Mouse (Mus musculus) heart, postnatal 0 days (tissue): ENCODE results near the gene Retreg3. TPM values are rescaled to one million over a fixed set of nuclear protein-coding genes. Genes with fewer than 3 reads are reported as not detected.

ENCODE experiments used
- ATAC-seq: fragments of 200-750 bp; cut with Nextera tagmentation; 2 replicates; pipeline ENCODE4 v1.8.0; 2017; ENCODE audit warnings: low read depth, moderate number of reproducible peaks, moderate library complexity; ENCODE audit not compliant: insufficient read depth
- DNase-seq: peaks from one replicate; pipeline ENCODE4 v3.0.0-alpha.2; 2016; ENCODE audit warnings: low spot score
- H3K27ac ChIP-seq: fragments of 300-500 bp; sonication (generic); 2 replicates; pipeline ENCODE4 v1.5.1; 2014; ENCODE audit warnings: low read depth, mild to moderate bottlenecking
- H3K27me3 ChIP-seq: fragments of 300-500 bp; sonication (generic); 2 replicates; pipeline ENCODE4 v1.6.1; 2014; ENCODE audit warnings: low read length, mixed read lengths; ENCODE audit not compliant: control insufficient read depth, insufficient read depth
- H3K36me3 ChIP-seq: fragments of 300-500 bp; sonication (generic); replicated peaks from 2 replicates; pipeline ENCODE4 v1.6.1; 2014; ENCODE audit warnings: low read length, mixed read lengths; ENCODE audit not compliant: control insufficient read depth, insufficient read depth
- H3K4me1 ChIP-seq: fragments of 300-500 bp; sonication (generic); 2 replicates; pipeline ENCODE4 v1.6.1; 2014; ENCODE audit warnings: antibody characterized with exemption; ENCODE audit not compliant: control insufficient read depth, insufficient read depth
- H3K4me2 ChIP-seq: fragments of 300-500 bp; sonication (generic); 2 replicates; pipeline ENCODE4 v1.6.1; 2014; ENCODE audit warnings: low read depth, mild to moderate bottlenecking, low read length, moderate library complexity
- H3K4me3 ChIP-seq: fragments of 300-500 bp; sonication (generic); 2 replicates; pipeline ENCODE4 v1.5.1; 2014; ENCODE audit warnings: low read depth, low read length
- H3K9ac ChIP-seq: fragments of 300-500 bp; sonication (generic); replicated peaks from 2 replicates; pipeline ENCODE4 v1.6.1; 2014; ENCODE audit warnings: low read depth, low read length, mixed read lengths
- H3K9me3 ChIP-seq: fragments of 300-500 bp; sonication (generic); replicated peaks from 2 replicates; pipeline ENCODE4 v1.6.1; 2016; ENCODE audit warnings: low read length; ENCODE audit not compliant: control insufficient read depth
- CTCF ChIP-seq: IDR thresholded peaks from 2 replicates; pipeline ENCODE4 v1.5.1; 2016; ENCODE audit warnings: antibody characterized with exemption, control low read depth, low read depth
- EP300 ChIP-seq: IDR thresholded peaks from 2 replicates; pipeline ENCODE4 v1.6.1; 2016; ENCODE audit warnings: antibody characterized with exemption, low read depth
- WGBS: fragments of 180-500 bp; shearing (Covaris S2); extraction: QIAGEN DNeasy Blood & Tissue Kit; methylation state at CpG from one replicate; pipeline ENCODE4 v1.1.7; 2014; 5-methylcytosine and 5-hydroxymethylcytosine counted together
- polyA plus RNA-seq: library from polyadenylated mRNA; unstranded; fragments of >200 nt; fragmentation: Nextera tagmentation; extraction: Ambion mirVana; gene quantifications from 2 replicates; pipeline ENCODE4 v1.2.1, GENCODE M21; 2015
- total RNA-seq: library from RNA; depleted of rRNA; stranded (reverse); fragments of >200 nt; gene quantifications from 2 replicates; pipeline ENCODE4 v1.2.3, GENCODE M21; 2014; ENCODE audit warnings: low replicate concordance

The Retreg3 gene
- total and polyA plus RNA-seq, 2 experiments from 2014 or later: 11.3 to 47.6 TPM

DNA sequence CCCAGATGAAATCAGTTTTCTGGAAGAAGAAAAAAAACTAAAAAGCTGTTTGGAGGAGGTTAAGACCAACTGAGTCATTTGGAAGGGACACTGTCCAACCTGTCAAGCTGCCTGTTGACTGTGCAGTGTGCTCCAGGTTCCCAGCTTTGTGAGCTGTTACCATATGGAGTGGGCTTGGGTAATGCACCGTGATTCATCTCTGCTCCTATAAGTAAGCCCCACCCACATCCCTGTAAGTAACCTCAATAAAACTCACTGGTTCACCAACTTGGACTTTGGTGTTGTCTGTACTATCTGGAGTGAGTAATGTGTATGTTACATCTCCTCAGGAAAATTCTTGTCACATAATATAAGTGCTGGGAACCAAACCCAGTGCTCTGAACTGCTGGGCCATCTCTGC, 33.1 kb upstream of the Retreg3 start:
- TF ChIP-seq CTCF (no peak), EP300 (no peak)
- H3K27ac ChIP-seq: no peak overlapping the region
- DNase-seq (no peak), ATAC-seq (no peak)
- no peaks in the 10 kb centered on the region for H3K36me3 ChIP-seq
- peaks cover 9% of the 10 kb centered on the region for H3K4me1 ChIP-seq
- no peaks in the 10 kb centered on the region for H3K27me3 ChIP-seq
- no peak overlapping the region for H3K4me2 ChIP-seq
- no peak overlapping the region for H3K4me3 ChIP-seq
- H3K9ac ChIP-seq: no peak overlapping the region
- 82% methylated on average over 1 of the region's 1 CpGs for WGBS
- H3K9me3 ChIP-seq: no peaks in the 10 kb centered on the region

DNA sequence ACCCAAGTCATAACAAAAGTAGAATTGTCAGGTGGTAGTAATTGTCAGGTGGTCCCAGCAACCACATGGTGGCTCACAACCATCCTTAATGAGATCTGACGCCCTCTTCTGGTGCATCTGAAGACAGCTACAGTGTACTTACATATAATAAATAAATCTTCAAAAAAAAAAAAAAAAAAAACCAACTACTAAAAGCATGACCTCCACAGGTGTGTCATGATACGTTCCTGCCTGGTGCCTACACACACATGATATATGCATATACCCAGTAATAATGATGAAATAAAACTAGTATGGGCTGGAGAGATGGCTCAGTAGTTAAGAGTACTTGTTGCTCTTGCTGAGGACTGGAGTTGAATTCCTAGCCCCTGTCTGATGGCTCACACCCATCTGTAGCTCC, 31.4 kb upstream of the Retreg3 start:
- DNase-seq (no peak), ATAC-seq (no peak)
- no peak overlapping the region for H3K4me2 ChIP-seq
- no peak for TF ChIP-seq CTCF
- TF ChIP-seq EP300: no peak
- H3K4me1 ChIP-seq: peaks cover 9% of the 10 kb centered on the region
- no peak overlapping the region for H3K27ac ChIP-seq
- H3K36me3 ChIP-seq: no peaks in the 10 kb centered on the region
- H3K9ac ChIP-seq: no peak overlapping the region
- H3K4me3 ChIP-seq: no peak overlapping the region
- 53% methylated on average over 2 of the region's 2 CpGs for WGBS
- H3K9me3 ChIP-seq: no peaks in the 10 kb centered on the region
- H3K27me3 ChIP-seq: no peaks in the 10 kb centered on the region

DNA sequence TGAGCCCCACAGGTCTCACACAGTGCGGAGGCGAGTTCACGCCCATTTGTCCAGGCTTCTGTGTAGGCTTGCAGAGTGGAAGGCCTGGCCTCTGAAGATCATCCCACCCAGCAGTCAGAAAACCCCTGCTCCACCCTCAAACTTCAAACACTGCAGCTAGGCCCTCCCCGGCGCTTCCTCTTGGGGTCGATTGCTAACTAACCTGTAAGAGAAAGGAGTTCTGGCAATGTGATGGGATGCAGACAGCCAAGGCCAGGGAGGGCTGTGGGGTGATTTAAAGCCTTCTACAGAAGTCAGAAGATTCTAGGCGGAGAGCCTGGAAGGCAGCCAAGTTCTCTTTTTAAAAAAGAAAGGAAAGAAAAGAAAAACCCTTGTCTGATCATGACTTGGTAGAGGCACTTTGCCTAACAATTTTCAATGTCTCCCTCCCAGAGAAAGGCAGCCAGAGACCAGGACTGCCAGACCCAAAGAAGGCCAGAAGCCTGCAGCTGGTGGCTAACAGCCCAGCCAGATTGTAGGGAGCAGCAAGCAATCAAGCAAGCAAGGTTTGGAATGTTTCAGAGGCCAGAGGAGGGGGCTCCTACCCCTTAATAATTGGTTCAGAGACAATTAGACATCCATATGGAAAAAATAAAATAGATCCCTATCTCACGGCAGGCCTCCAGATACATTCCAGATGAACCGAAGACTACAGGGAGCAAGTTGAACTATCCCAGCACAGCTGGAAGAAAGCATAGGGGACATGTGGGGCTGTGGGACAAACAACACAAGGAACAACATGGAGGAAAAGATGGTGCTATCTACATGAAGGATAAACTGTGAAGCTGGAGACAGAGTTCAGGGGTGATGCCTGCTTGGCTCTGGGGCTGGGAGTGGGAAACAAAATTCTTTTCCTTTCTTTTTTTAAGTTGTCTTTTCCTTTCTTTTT, 29.7 kb upstream of the Retreg3 start:
- Histone ChIP-seq H3K36me3 (no peaks in the 10 kb centered on the region), H3K27ac (no peak overlapping the region), H3K4me3 (no peak overlapping the region), H3K27me3 (no peaks in the 10 kb centered on the region), H3K9ac (no peak overlapping the region), H3K9me3 (no peaks in the 10 kb centered on the region), H3K4me2 (no peak overlapping the region), H3K4me1 (no peaks in the 10 kb centered on the region)
- DNase-seq (no peak), ATAC-seq (no peak)
- WGBS: 54% methylated on average over 9 of the region's 9 CpGs
- TF ChIP-seq CTCF: no peak
- TF ChIP-seq EP300: no peak

DNA sequence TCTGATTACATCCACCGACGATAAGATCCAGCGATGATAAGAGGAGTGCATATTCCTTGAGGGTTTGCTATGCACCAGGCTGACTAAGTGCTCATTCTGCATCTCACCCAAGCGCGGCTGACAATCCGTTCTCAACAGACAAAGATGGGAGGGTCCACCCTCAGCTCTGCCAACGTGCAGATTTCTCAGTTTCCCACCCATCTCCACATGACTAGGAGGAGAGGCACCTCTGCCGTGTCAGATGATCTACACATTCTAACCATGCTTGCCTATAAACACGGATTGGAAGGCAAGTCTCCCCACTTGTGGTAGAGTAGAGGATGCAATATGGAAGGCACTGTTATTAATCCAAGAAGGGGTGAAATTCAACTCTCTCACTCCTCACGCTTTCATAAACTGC, 29.1 kb upstream of the Retreg3 start:
- H3K36me3 ChIP-seq: no peaks in the 10 kb centered on the region
- 68% methylated on average over 10 of the region's 10 CpGs for WGBS
- TF ChIP-seq CTCF (no peak), EP300 (no peak)
- no peaks in the 10 kb centered on the region for H3K27me3 ChIP-seq
- ATAC-seq (no peak), DNase-seq (no peak)
- 0 out of 2 replicates have a peak, but pooled peaks cover 3% of the 10 kb centered on the region for H3K4me1 ChIP-seq
- H3K9me3 ChIP-seq: no peaks in the 10 kb centered on the region
- H3K9ac ChIP-seq: no peak overlapping the region
- no peak overlapping the region for H3K4me3 ChIP-seq
- no peak overlapping the region for H3K4me2 ChIP-seq
- H3K27ac ChIP-seq: no peak overlapping the region

DNA sequence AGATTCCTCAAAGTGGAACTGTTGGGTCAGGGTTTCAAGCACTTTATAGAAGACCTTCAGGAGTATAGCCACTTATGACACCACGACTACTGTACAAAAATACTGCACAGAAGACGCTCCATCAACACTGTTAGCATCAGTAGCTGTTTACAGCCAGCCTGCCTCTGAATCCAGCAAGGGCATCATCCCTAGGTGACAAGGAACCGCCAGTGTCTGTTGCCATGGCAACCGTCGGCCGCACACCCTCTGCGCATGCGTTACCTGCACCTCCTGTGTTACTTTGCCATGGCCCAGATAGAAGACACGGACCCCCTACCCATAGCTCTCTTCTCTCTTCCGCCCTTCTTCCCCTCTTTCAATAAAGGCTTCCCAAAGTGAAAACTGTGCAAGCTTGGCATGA, 26.7 kb upstream of the Retreg3 start:
- H3K4me3 ChIP-seq: no peak overlapping the region
- H3K9ac ChIP-seq: no peak overlapping the region
- 44% methylated on average over 10 of the region's 10 CpGs for WGBS
- H3K36me3 ChIP-seq: no peaks in the 10 kb centered on the region
- ATAC-seq: no peak
- H3K4me2 ChIP-seq: no peak overlapping the region
- DNase-seq: no peak
- TF ChIP-seq CTCF (no peak), EP300 (no peak)
- H3K27me3 ChIP-seq: no peaks in the 10 kb centered on the region
- H3K27ac ChIP-seq: no peak overlapping the region
- H3K4me1 ChIP-seq: 0 out of 2 replicates have a peak, but pooled peaks cover 4% of the 10 kb centered on the region
- no peaks in the 10 kb centered on the region for H3K9me3 ChIP-seq
